Comparison of ENCODE assay signal across 30 mouse cellular contexts in genomic region chr17:46262201-46262694, GRCm38 (mm10). TPM values are rescaled to one million over a fixed set of nuclear protein-coding genes. Genes with fewer than 3 reads are reported as not detected.
DNase-seq lines count a peak whose midpoint lies in the region; ATAC-seq and TF ChIP-seq lines count a peak whose summit lies in the region.
"Had no signal": no experiment of that assay in that cellular context is flagged by ENCODE, and none has a peak within 500 bp of the region (broad histone marks: within the 10 kb centered on the region; RNA-seq: fewer than 3 reads in every experiment).

No protein-coding gene starts in this region.

- H3K27me3 ChIP-seq in hindbrain, embryonic 13.5 days, result no peaks in the 10 kb centered on the region
- H3K27me3 ChIP-seq in hindbrain, embryonic 12.5 days, result no peaks in the 10 kb centered on the region
- no peaks in the 10 kb centered on the region for H3K27me3 ChIP-seq in forebrain, embryonic 16.5 days (replicated peaks; ENCODE audit: control insufficient read depth, insufficient read depth, low read length)
- H3K27me3 ChIP-seq: CH12.LX; embryonic facial prominence, embryonic 13.5 days; forebrain, embryonic 12.5 days; forebrain, embryonic 15.5 days; heart, embryonic 15.5 days; intestine, embryonic 15.5 days had no signal

- no peak overlapping the region for H3K4me3 ChIP-seq in gastrocnemius, adult 2 months
- H3K4me3 ChIP-seq in hindbrain, embryonic 13.5 days, result no peak overlapping the region
- H3K4me3 ChIP-seq in hindbrain, embryonic 12.5 days, result no peak overlapping the region
- H3K4me3 ChIP-seq in forebrain, embryonic 16.5 days (replicated peaks; ENCODE audit: low read length), result no peak overlapping the region
- H3K4me3 ChIP-seq: embryonic facial prominence, embryonic 10.5 days; embryonic facial prominence, embryonic 13.5 days; erythroblast, embryonic 14.5 days; forebrain, embryonic 12.5 days; forebrain, embryonic 15.5 days; heart, adult 2 months; heart, embryonic 15.5 days; intestine, embryonic 15.5 days had no signal

- no peak for DNase-seq in gastrocnemius, adult 2 months
- DNase-seq in gastrocnemius, adult 8-10 months (ENCODE audit: low spot score in 2 of 2), result no peak
- peak; percentile 98 for DNase-seq in adipocyte (ENCODE audit: low spot score)
- DNase-seq: adrenal gland, postnatal 14 days; B cell, adult 2 months; cerebellum, adult 11-12 months; cerebellum, adult 8-10 months; cerebellum, postnatal 10 days; cerebellum, postnatal 36 days; embryo, embryonic 11 days; gastrocnemius, postnatal 25 days; heart, adult 2 months; heart, postnatal 10 days; kidney, adult 11 months; kidney, adult 8-10 months had no signal

- 0 out of 2 replicates have a peak, but pooled peaks cover 3% of the 10 kb centered on the region for H3K4me1 ChIP-seq in hindbrain, embryonic 13.5 days (replicated peaks)
- no peaks in the 10 kb centered on the region; the same call in 1 of the 2 replicates for H3K4me1 ChIP-seq in hindbrain, embryonic 12.5 days
- 0 out of 2 replicates have a peak, but pooled peaks cover 2% of the 10 kb centered on the region for H3K4me1 ChIP-seq in forebrain, embryonic 16.5 days (replicated peaks; ENCODE audit: control insufficient read depth, insufficient read depth, low read length)
- H3K4me1 ChIP-seq: forebrain, embryonic 12.5 days had no signal

- H3K27ac ChIP-seq in gastrocnemius, adult 2 months, result peak overlapping the region; percentile 49
- no peak overlapping the region for H3K27ac ChIP-seq in hindbrain, embryonic 13.5 days
- no peak overlapping the region for H3K27ac ChIP-seq in hindbrain, embryonic 12.5 days
- no peak overlapping the region for H3K27ac ChIP-seq in forebrain, embryonic 16.5 days (ENCODE audit: low read length)
- H3K27ac ChIP-seq: embryonic facial prominence, embryonic 10.5 days; embryonic facial prominence, embryonic 13.5 days; forebrain, embryonic 12.5 days; forebrain, embryonic 15.5 days; heart, adult 2 months; heart, embryonic 15.5 days; intestine, embryonic 15.5 days had no signal

- no peak for ATAC-seq in hindbrain, embryonic 13.5 days (ENCODE audit: low FRiP score)
- ATAC-seq in hindbrain, embryonic 12.5 days (ENCODE audit: low FRiP score), result no peak
- ATAC-seq in forebrain, embryonic 16.5 days, result no peak
- ATAC-seq: forebrain, embryonic 15.5 days; hindbrain, embryonic 16.5 days; intestine, embryonic 15.5 days had no signal

- 91% methylated on average over 5 of the region's 5 CpGs for WGBS in hindbrain, embryonic 13.5 days
- WGBS in hindbrain, embryonic 12.5 days, result 93% methylated on average over 5 of the region's 5 CpGs
- 88% methylated on average over 5 of the region's 5 CpGs for WGBS in forebrain, embryonic 16.5 days

- no peak overlapping the region for H3K4me2 ChIP-seq in hindbrain, embryonic 13.5 days
- no peak overlapping the region for H3K4me2 ChIP-seq in hindbrain, embryonic 12.5 days (replicated peaks)
- H3K4me2 ChIP-seq in forebrain, embryonic 16.5 days (ENCODE audit: low read length), result no peak overlapping the region
- H3K4me2 ChIP-seq: embryonic facial prominence, embryonic 13.5 days; forebrain, embryonic 12.5 days; forebrain, embryonic 15.5 days; heart, embryonic 11.5 days; heart, embryonic 15.5 days; intestine, embryonic 15.5 days had no signal

- 0 out of 2 replicates have a peak overlapping the region, but pooled peaks have one; percentile 8 for H3K9ac ChIP-seq in hindbrain, embryonic 13.5 days
- no peak overlapping the region for H3K9ac ChIP-seq in hindbrain, embryonic 12.5 days
- no peak overlapping the region for H3K9ac ChIP-seq in forebrain, embryonic 16.5 days (replicated peaks; ENCODE audit: low read depth, low read length)
- H3K9ac ChIP-seq: embryonic facial prominence, embryonic 13.5 days; forebrain, embryonic 12.5 days; forebrain, embryonic 15.5 days; heart, embryonic 15.5 days; intestine, embryonic 15.5 days had no signal

- no peak for TF ChIP-seq CTCF in gastrocnemius, adult 2 months (IDR thresholded peaks at IDR 0.05)

- no peaks in the 10 kb centered on the region for H3K9me3 ChIP-seq in hindbrain, embryonic 13.5 days
- no peaks in the 10 kb centered on the region for H3K9me3 ChIP-seq in hindbrain, embryonic 12.5 days (replicated peaks)
- H3K9me3 ChIP-seq in forebrain, embryonic 16.5 days (ENCODE audit: control insufficient read depth, low read length), result no peaks in the 10 kb centered on the region
- H3K9me3 ChIP-seq: embryonic facial prominence, embryonic 10.5 days; embryonic facial prominence, embryonic 13.5 days; forebrain, embryonic 12.5 days; forebrain, embryonic 15.5 days; G1E; heart, embryonic 15.5 days; intestine, embryonic 15.5 days had no signal

- peaks cover 80% of the 10 kb centered on the region for H3K36me3 ChIP-seq in hindbrain, embryonic 13.5 days
- H3K36me3 ChIP-seq in hindbrain, embryonic 12.5 days, result peaks cover 89% of the 10 kb centered on the region
- peaks cover 7% of the 10 kb centered on the region; the same call in 1 of the 2 replicates for H3K36me3 ChIP-seq in forebrain, embryonic 16.5 days (ENCODE audit: control insufficient read depth, insufficient read depth)

- intact Hi-C loops in gastrocnemius, adult 2 months (cut with DNase I), result no loop called here

RNA-seq across cellular contexts. Expression of gene Lrrc73, which starts 8.9 kb away (rescaled TPM):
- total RNA-seq in gastrocnemius, adult 2 months (2021), result under 1 TPM in 1 of 2 experiments, not detected in 1; 0.14 TPM
- not detected for total RNA-seq in gastrocnemius, adult 8-10 months (2022)
- 7.3 and 9.5 TPM in 2 replicates for polyA plus RNA-seq in hindbrain, embryonic 13.5 days (2015; fragmentation: Nextera tagmentation; extraction: Ambion mirVana)
- polyA plus RNA-seq in hindbrain, embryonic 12.5 days (2016; fragmentation: Nextera tagmentation; extraction: Ambion mirVana), result 3.9 and 4.1 TPM in 2 replicates
- polyA plus RNA-seq in forebrain, embryonic 16.5 days (2015; fragmentation: Nextera tagmentation; extraction: Ambion mirVana), result 9.6 and 12.6 TPM in 2 replicates

RNA-seq across cellular contexts. Expression of gene Yipf3, which starts 14.4 kb away (rescaled TPM):
- 10 to 100 TPM; 55.8 to 59.5 TPM for total RNA-seq in gastrocnemius, adult 2 months (2021)
- total RNA-seq in gastrocnemius, adult 8-10 months (2022), result 10 to 100 TPM; 56.2 to 75.3 (median 61.7) TPM
- 87.5 and 90.8 TPM in 2 replicates for polyA plus RNA-seq in hindbrain, embryonic 13.5 days (2015; fragmentation: Nextera tagmentation; extraction: Ambion mirVana)
- 77.2 and 83.8 TPM in 2 replicates for polyA plus RNA-seq in hindbrain, embryonic 12.5 days (2016; fragmentation: Nextera tagmentation; extraction: Ambion mirVana)
- 88.5 and 91.6 TPM in 2 replicates for polyA plus RNA-seq in forebrain, embryonic 16.5 days (2015; fragmentation: Nextera tagmentation; extraction: Ambion mirVana)

RNA-seq across cellular contexts. Expression of gene Polr1c, which starts 14.4 kb away (rescaled TPM):
- 10 to 100 TPM; 13.7 to 14.5 TPM for total RNA-seq in gastrocnemius, adult 2 months (2021)
- 10 to 100 TPM; 12.9 to 20.4 (median 16.6) TPM for total RNA-seq in gastrocnemius, adult 8-10 months (2022)
- polyA plus RNA-seq in hindbrain, embryonic 13.5 days (2015; fragmentation: Nextera tagmentation; extraction: Ambion mirVana), result 82.7 and 85.7 TPM in 2 replicates
- polyA plus RNA-seq in hindbrain, embryonic 12.5 days (2016; fragmentation: Nextera tagmentation; extraction: Ambion mirVana), result 76.1 and 91.8 TPM in 2 replicates
- polyA plus RNA-seq in forebrain, embryonic 16.5 days (2015; fragmentation: Nextera tagmentation; extraction: Ambion mirVana), result 87.7 and 88.1 TPM in 2 replicates

RNA-seq across cellular contexts. Expression of gene Tjap1, which starts 20.6 kb away (rescaled TPM):
- total RNA-seq in gastrocnemius, adult 2 months (2021), result 10 to 100 TPM; 37.2 to 43.8 TPM
- total RNA-seq in gastrocnemius, adult 8-10 months (2022), result 10 to 100 TPM; 35.8 to 40.7 (median 37.8) TPM
- polyA plus RNA-seq in hindbrain, embryonic 13.5 days (2015; fragmentation: Nextera tagmentation; extraction: Ambion mirVana), result 28.6 and 33.8 TPM in 2 replicates
- 50.0 and 54.1 TPM in 2 replicates for polyA plus RNA-seq in hindbrain, embryonic 12.5 days (2016; fragmentation: Nextera tagmentation; extraction: Ambion mirVana)
- polyA plus RNA-seq in forebrain, embryonic 16.5 days (2015; fragmentation: Nextera tagmentation; extraction: Ambion mirVana), result 31.4 and 35.5 TPM in 2 replicates

RNA-seq across cellular contexts. Expression of gene Dlk2, which starts 35.0 kb away (rescaled TPM):
- total RNA-seq in gastrocnemius, adult 2 months (2021), result not detected
- under 1 TPM in 1 of 4 experiments, not detected in 3; 0.19 TPM for total RNA-seq in gastrocnemius, adult 8-10 months (2022)
- 9.5 and 11.1 TPM in 2 replicates for polyA plus RNA-seq in hindbrain, embryonic 13.5 days (2015; fragmentation: Nextera tagmentation; extraction: Ambion mirVana)
- 2.9 and 3.1 TPM in 2 replicates for polyA plus RNA-seq in hindbrain, embryonic 12.5 days (2016; fragmentation: Nextera tagmentation; extraction: Ambion mirVana)
- polyA plus RNA-seq in forebrain, embryonic 16.5 days (2015; fragmentation: Nextera tagmentation; extraction: Ambion mirVana), result 8.6 and 13.0 TPM in 2 replicates
- total RNA-seq: gastrocnemius, adult 18-20 months had no signal
- polyA plus RNA-seq: erythroblast, embryonic 14.5 days; G1E had no signal
